Mouse (Mus musculus): Measurements from ENCODE around the gene Camk1d. TPM values are rescaled to one million over a fixed set of nuclear protein-coding genes. Genes with fewer than 3 reads are reported as not detected.

Gene Camk1d
- polyA plus RNA-seq, 1 experiment: 58.0 TPM

DNA sequence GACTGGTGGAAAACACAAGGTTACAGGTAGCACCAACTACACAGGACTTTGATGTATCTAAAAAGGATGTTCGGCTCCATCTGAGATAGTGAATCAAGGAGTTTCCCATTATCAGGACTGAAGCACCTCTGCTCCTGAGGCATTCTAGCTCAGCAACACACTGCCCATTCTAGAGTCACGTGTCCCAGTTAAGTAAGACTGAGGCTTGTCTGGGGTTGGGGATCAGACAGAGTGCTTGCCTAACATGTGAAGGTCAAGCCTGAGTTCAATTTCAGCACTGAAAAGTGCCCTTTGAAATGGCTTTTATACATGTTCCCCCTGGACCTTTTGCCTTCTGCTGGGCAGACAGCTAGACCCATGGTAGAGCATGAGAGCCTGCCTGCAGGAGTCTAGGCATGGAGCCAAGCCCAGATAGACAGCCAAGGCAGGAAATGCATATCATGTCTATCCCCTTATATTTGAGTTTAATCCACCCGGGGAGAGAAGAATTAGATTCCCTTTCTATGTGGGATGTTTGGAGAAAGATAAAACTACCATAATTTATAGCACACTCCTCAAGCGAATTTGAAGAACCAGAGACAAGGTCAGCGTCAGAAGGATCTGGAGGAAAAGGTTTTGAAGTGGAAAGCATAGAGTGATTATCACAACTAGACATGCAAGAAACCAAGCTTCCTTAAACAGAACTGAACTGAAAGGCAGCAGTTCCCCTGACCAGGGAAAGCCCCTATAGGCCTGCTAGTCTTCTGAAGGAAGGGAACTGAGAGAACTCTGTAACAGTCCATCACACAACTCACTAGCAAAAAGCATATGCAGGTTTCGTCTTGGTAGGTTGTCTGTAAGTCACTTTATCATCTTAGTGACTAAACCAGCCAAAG is 296.9 kb downstream of the Camk1d start:
- TF ChIP-seq CTCF (IDR thresholded peaks at IDR 0.05; ENCODE audit: insufficient read depth, low read depth, low read length) (no peak), POLR2A (IDR thresholded peaks at IDR 0.05; ENCODE audit: insufficient read depth, low read depth, low read length) (no peak)
- no peak overlapping the region for H3K27ac ChIP-seq (ENCODE audit: insufficient read depth, low read depth, low read length)
- 76% methylated on average over 6 of the region's 6 CpGs for WGBS

GRCm38 (mm10) chr2:5411774-5412173 is 302.5 kb downstream of the Camk1d start:
- Histone ChIP-seq H3K27ac (ENCODE audit: insufficient read depth, low read depth, low read length) (no peak overlapping the region; the same call in none of the 2 replicates), H3K4me3 (ENCODE audit: insufficient read depth, low read depth, low read length) (no peak overlapping the region), H3K4me1 (ENCODE audit: control insufficient read depth, insufficient read depth, low read length) (peaks cover 12% of the 10 kb centered on the region)
- WGBS: 30% methylated on average over 2 of the region's 2 CpGs
- no peak for TF ChIP-seq CTCF (IDR thresholded peaks at IDR 0.05; ENCODE audit: insufficient read depth, low read depth, low read length)
- TF ChIP-seq POLR2A (IDR thresholded peaks at IDR 0.05; ENCODE audit: insufficient read depth, low read depth, low read length): no peak

More for the DNA sequence above, 296.9 kb downstream of the Camk1d start:
- Histone ChIP-seq H3K4me1 (ENCODE audit: control insufficient read depth, insufficient read depth, low read length) (peaks cover 5% of the 10 kb centered on the region; the same call in 1 of the 2 replicates), H3K4me3 (ENCODE audit: insufficient read depth, low read depth, low read length) (no peak overlapping the region)

DNA sequence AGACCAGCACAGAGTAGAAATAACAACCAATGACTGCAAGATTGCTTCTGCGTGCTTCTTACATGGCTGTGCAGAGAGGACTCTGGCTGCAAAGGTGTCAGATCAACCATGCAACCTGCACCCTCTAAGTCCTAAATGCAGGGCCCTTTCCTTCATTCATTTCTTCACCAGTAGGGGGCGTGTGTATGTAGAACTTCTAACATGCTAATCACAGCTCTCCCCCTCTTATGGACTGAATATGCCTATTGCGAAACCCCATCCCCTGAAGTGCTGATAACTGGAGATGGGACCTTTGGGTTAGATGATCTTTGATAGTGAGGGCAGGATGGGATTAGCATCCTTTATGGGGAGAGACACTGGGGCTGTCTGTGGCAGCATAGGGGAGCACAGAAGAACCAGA is 310.5 kb downstream of the Camk1d start:
- 70% methylated on average over 3 of the region's 3 CpGs for WGBS
- Histone ChIP-seq H3K4me1 (ENCODE audit: control insufficient read depth, insufficient read depth, low read length) (peaks cover 5% of the 10 kb centered on the region), H3K27ac (ENCODE audit: insufficient read depth, low read depth, low read length) (no peak overlapping the region), H3K4me3 (ENCODE audit: insufficient read depth, low read depth, low read length) (no peak overlapping the region)
- TF ChIP-seq CTCF (IDR thresholded peaks at IDR 0.05; ENCODE audit: insufficient read depth, low read depth, low read length): no peak
- TF ChIP-seq POLR2A (IDR thresholded peaks at IDR 0.05; ENCODE audit: insufficient read depth, low read depth, low read length): no peak

DNA sequence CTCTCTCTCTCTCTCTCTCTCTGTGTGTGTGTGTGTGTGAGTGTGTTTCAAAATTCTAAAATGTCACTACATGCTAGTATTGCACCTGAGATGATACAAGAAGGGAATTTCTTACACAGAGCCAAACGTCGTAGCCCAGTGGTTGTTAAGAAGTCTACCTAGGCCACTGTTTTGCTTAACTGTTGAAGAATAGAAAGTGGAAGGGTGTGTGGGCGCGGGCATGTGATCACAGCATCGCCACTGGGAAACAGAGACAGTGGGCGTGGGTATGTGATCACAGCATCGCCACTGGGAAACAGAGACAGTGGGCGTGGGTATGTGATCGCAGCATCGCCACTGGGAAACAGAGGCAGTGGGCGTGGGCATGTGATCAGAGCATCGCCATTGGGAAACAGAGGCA is 312.3 kb downstream of the Camk1d start:
- TF ChIP-seq POLR2A (IDR thresholded peaks at IDR 0.05; ENCODE audit: insufficient read depth, low read depth, low read length) (no peak), CTCF (IDR thresholded peaks at IDR 0.05; ENCODE audit: insufficient read depth, low read depth, low read length) (no peak)
- no peak overlapping the region for H3K4me3 ChIP-seq (ENCODE audit: insufficient read depth, low read depth, low read length)
- peaks cover 7% of the 10 kb centered on the region for H3K4me1 ChIP-seq (ENCODE audit: control insufficient read depth, insufficient read depth, low read length)
- WGBS: 67% methylated on average over 12 of the region's 12 CpGs
- H3K27ac ChIP-seq (ENCODE audit: insufficient read depth, low read depth, low read length): no peak overlapping the region

GRCm38 (mm10) chr2:5398505-5398904 is 315.8 kb downstream of the Camk1d start:
- WGBS: 45% methylated on average over 9 of the region's 9 CpGs
- no peak for TF ChIP-seq CTCF (IDR thresholded peaks at IDR 0.05; ENCODE audit: insufficient read depth, low read depth, low read length)
- no peak for TF ChIP-seq POLR2A (IDR thresholded peaks at IDR 0.05; ENCODE audit: insufficient read depth, low read depth, low read length)
- H3K4me3 ChIP-seq (ENCODE audit: insufficient read depth, low read depth, low read length): no peak overlapping the region
- H3K27ac ChIP-seq (ENCODE audit: insufficient read depth, low read depth, low read length): no peak overlapping the region
- H3K4me1 ChIP-seq (ENCODE audit: control insufficient read depth, insufficient read depth, low read length): peaks cover 7% of the 10 kb centered on the region

DNA sequence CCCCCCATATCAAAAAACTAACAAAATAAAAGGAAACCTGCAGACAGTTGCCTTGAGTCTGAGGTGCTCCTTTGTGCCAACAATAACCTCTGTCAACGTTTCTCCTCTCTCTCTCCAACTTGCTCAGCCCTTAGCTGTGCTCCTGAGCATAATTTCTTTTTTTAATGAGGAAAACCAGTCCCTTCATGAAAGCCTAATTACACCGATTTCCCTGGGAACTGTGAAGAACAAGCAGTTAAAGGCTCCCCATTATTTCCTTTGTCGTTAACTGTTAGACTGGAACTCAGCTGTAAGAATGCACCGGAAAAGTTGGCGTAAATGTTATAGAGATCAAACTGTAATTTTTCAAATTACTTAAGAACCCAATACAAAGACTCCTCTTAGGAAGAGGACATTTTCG is 316.3 kb downstream of the Camk1d start:
- TF ChIP-seq CTCF (IDR thresholded peaks at IDR 0.05; ENCODE audit: insufficient read depth, low read depth, low read length) (no peak), POLR2A (IDR thresholded peaks at IDR 0.05; ENCODE audit: insufficient read depth, low read depth, low read length) (no peak)
- WGBS: 22% methylated on average over 6 of the region's 6 CpGs
- H3K27ac ChIP-seq (ENCODE audit: insufficient read depth, low read depth, low read length): no peak overlapping the region
- H3K4me3 ChIP-seq (ENCODE audit: insufficient read depth, low read depth, low read length): no peak overlapping the region
- peaks cover 7% of the 10 kb centered on the region for H3K4me1 ChIP-seq (ENCODE audit: control insufficient read depth, insufficient read depth, low read length)

DNA sequence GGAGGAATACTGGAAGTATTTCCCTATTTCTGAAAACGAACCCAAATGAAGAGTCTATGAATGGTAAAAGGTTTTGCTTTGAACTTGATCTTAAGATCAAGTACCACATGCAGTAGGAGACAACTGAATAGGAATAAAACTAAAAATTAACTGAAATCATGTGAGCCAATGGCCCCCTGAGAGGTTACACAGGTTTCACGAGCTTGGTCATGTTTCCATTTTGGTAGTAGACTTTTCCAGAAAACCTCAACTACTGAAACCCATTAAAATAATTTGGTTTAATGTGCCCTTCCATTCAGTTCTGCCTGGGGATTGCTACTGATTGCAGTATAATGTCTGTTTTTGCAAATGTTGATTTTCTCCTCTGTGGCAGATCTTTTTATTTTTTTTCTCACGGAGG is 316.8 kb downstream of the Camk1d start:
- WGBS: 46% methylated on average over 3 of the region's 3 CpGs
- H3K27ac ChIP-seq (ENCODE audit: insufficient read depth, low read depth, low read length): no peak overlapping the region
- TF ChIP-seq POLR2A (IDR thresholded peaks at IDR 0.05; ENCODE audit: insufficient read depth, low read depth, low read length): no peak
- TF ChIP-seq CTCF (IDR thresholded peaks at IDR 0.05; ENCODE audit: insufficient read depth, low read depth, low read length): no peak
- no peak overlapping the region for H3K4me3 ChIP-seq (ENCODE audit: insufficient read depth, low read depth, low read length)
- H3K4me1 ChIP-seq (ENCODE audit: control insufficient read depth, insufficient read depth, low read length): peaks cover 7% of the 10 kb centered on the region

DNA sequence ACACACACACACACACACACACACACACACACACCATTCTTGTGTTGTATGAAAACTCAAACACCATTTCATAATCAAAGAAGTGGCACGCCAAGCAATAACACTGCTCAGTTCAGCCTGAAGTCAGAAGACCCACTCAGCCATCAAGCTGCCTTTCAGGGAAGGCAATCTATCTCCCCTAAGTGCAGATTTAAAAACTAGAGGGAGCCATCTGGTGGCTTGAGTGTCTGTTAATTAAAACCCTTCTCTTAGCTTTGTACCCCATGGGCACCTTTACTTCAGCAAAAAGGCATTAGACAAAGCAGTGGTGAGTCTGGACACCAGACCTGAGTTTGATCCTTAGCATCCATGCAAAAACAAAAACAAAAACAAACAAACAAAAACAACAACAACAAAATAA is 317.9 kb downstream of the Camk1d start:
- no peak overlapping the region for H3K27ac ChIP-seq (ENCODE audit: insufficient read depth, low read depth, low read length)
- peaks cover 4% of the 10 kb centered on the region; the same call in 1 of the 2 replicates for H3K4me1 ChIP-seq (ENCODE audit: control insufficient read depth, insufficient read depth, low read length)
- TF ChIP-seq CTCF (IDR thresholded peaks at IDR 0.05; ENCODE audit: insufficient read depth, low read depth, low read length) (no peak), POLR2A (IDR thresholded peaks at IDR 0.05; ENCODE audit: insufficient read depth, low read depth, low read length) (no peak)
- no peak overlapping the region for H3K4me3 ChIP-seq (ENCODE audit: insufficient read depth, low read depth, low read length)
- 90% methylated on average over 1 of the region's 1 CpGs for WGBS

DNA sequence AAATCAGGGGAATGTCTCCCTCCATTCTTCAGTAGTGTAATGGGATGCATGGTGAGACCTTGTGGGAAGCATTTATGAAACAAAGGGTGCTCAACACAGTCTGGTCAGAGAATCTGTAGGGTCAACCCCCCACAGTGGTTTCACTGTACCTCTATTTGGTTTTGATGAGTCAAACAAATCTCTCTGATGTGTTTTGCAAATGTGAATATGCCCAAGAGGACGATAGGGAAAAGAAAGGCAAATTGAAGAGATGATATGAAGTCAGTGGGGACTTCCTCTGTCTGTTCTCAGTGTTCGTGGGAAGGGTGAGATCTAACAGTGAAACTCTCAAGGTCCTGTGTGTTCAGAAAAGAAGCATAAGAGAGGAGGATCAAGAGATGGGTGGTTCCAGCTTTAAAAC is 318.4 kb downstream of the Camk1d start:
- H3K27ac ChIP-seq (ENCODE audit: insufficient read depth, low read depth, low read length): no peak overlapping the region
- H3K4me1 ChIP-seq (ENCODE audit: control insufficient read depth, insufficient read depth, low read length): peaks cover 4% of the 10 kb centered on the region; the same call in 1 of the 2 replicates
- WGBS: 63% methylated on average over 2 of the region's 2 CpGs
- H3K4me3 ChIP-seq (ENCODE audit: insufficient read depth, low read depth, low read length): no peak overlapping the region
- TF ChIP-seq POLR2A (IDR thresholded peaks at IDR 0.05; ENCODE audit: insufficient read depth, low read depth, low read length) (no peak), CTCF (IDR thresholded peaks at IDR 0.05; ENCODE audit: insufficient read depth, low read depth, low read length) (no peak)
